Mouse (Mus musculus) forelimb bud, embryonic 11.5 days (tissue): ENCODE results near the gene Ddx58.

Source experiments
- DNase-seq: peaks from one replicate; pipeline ENCODE4 v3.0.0-alpha.2; 2012; ENCODE audit warnings: low read depth, low spot score

Ddx58 gene

DNA sequence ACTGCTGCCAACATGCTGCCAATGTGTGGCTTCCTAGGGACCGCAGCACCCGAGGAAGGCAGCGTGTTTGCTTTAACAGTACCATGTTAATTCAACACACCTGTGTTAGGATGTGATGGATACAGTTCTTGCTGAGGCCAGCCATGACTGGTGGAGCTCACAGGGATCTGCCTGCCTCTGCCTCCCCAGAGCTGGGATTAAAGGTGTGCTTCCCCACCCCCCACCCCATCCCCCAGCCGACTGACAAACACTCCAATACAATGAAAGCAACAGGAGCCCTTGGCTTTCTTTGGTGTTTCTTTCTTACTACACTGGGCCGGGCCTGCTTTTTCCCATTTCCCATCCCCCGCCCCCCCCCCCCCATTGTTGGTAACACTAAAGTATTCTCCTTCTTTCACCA, 5.4 kb downstream of the Ddx58 start:
- no peak for DNase-seq

GRCm38 (mm10) chr4:40233062-40233664, 6.5 kb downstream of the Ddx58 start:
- DNase-seq = no peak

DNA sequence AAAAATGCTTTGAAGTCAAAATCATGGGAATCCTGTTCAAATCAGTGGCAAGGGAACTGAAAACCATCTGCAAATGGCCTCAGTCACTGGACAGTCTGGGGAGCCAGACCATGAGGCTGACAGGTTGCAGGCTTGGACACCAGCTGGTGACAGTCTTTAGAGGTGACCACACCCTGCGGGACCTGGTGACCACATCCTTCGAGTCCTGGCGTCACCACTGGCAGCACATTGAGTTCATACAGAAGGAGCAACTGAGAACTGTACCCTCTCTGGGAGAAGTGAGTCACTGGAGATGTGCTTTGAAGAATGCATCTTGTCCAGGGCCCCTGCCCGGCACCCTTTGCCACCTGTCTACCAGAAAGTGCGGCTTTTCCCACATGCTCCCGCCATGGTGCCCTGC, 9.9 kb downstream of the Ddx58 start:
- no peak for DNase-seq

- DNase-seq = no peak
Observed at GRCm38 (mm10) chr4:40227886-40228285, 11.7 kb downstream of the Ddx58 start.

- DNase-seq = no peak
Observed at GRCm38 (mm10) chr4:40227131-40227530, 12.5 kb downstream of the Ddx58 start.

- no peak for DNase-seq
Observed at GRCm38 (mm10) chr4:40226095-40226494, 13.5 kb downstream of the Ddx58 start.

GRCm38 (mm10) chr4:40221876-40222585, 17.6 kb downstream of the Ddx58 start:
- DNase-seq = no peak

- DNase-seq = no peak
Observed at GRCm38 (mm10) chr4:40221004-40221760, 18.4 kb downstream of the Ddx58 start.

DNA sequence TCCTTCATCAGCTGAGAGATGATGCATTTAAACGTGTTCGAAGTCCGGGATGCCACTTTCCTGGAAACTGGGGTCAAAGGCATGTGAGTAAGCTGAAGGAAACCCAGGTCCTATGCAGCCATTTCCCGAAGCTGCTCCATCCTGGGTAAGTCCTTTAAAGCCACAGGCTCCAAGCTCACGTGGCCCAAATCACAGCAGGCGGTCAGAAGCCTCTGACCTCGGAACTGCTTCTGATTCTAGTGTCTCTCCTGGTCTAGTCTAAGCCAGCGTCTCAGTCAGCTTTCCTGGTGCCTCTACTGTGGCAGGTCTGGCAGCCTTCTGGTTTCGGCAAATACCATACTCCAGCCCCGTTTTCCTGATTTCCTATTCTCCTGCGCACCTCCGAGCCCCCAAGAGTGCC, 19.2 kb downstream of the Ddx58 start:
- DNase-seq = no peak

GRCm38 (mm10) chr4:40218382-40218781, 21.2 kb downstream of the Ddx58 start:
- DNase-seq = peak; percentile 33

- no peak for DNase-seq
Observed at GRCm38 (mm10) chr4:40217910-40218309, 21.7 kb downstream of the Ddx58 start.

DNA sequence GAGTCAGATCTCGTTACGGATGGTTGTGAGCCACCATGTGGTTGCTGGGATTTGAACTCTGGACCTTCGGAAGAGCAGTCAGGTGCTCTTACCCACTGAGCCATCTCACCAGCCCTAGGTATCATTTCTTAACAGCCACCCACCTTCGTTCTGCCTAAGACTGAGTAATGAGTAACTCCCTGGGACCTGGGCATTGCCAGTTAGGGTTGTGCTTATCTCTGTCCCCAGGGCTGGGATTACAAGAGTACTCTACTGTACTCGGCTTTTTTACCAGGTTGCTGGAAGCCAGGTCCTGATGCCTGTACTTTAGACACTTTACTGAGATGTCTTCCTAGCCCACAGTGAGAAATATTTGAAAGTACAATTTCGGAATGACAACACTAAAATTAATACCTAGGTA, 27.5 kb downstream of the Ddx58 start:
- DNase-seq = no peak

DNA sequence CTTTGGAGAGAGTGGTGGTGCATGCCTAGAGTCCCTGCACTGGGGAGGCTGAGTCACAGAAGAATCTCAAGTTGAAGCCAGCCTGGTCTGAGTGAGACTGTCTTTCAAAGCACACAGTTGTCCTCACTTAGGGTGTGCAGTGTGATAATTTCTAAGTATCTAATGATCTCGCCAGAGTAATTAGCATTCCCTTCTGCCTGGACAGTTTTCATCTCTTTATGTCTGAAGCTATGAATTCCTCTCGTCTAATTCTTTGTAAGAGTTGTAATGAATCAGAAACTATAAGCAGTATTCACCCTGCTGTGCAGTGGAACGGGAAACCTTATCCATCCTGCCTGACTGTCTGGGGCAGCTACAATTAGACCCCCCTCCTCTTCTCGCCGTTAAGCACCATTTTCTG, 31.9 kb downstream of the Ddx58 start:
- DNase-seq = no peak

GRCm38 (mm10) chr4:40205231-40205903, 34.3 kb downstream of the Ddx58 start:
- DNase-seq = no peak

DNA sequence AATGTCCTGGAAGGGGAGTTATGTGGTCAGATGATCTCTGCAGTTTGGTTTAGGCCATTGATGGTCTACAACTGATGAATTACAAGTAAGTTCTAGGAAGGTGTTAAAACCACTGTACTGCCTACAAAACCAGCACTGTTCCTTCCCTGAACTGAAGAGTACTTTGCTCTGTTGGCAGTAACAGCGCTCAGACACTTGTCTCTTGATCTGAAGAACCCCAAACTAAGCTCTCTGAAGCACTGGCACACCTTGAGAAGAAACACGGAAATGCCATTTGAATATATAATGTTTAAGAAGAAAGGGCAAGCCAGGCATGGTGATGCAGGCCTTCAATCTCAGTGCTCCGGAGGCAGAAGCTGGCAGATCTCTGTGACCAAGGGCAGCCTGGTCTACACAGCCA, 35.3 kb downstream of the Ddx58 start:
- DNase-seq = no peak

DNA sequence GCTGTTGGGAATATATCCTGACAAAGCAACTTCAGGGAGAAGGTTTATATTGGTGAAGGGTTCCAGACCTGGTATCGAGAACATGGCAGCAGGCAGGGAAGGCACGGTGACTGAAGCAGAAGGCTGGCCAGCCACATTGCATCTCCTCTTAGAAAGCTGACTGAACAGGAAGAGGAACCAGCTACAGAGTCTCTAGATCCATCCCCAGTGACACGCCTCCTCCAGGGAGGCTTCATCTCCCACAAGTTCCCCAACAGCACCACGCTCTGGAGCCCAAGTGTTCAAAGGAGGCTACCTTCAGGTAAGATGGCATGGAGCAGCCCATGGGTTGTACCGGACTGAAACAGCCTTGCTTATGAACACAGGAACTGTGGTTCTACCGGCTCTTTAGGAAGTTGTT, 37.4 kb downstream of the Ddx58 start:
- no peak for DNase-seq

DNA sequence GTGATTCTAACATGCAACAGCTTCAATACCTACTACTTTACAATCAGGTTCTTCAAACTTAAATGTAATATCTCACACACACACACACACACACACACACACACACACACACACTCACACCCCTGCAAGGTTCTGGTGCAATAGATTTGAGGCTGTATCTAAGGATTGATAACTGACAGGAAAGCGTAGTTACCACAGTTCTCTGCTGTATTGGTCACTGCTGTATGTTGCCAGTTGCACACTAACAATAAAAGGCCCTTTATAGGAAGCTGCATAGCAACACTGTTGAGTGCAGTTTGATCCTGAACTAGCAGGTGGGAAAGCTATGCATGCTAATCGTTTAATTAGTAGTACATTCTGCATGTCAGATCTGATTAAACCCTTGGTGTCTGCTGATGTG, 44.3 kb downstream of the Ddx58 start:
- no peak for DNase-seq

GRCm38 (mm10) chr4:40193461-40193860, 46.2 kb downstream of the Ddx58 start:
- no peak for DNase-seq

GRCm38 (mm10) chr4:40192246-40192645, 47.4 kb downstream of the Ddx58 start:
- DNase-seq = no peak

GRCm38 (mm10) chr4:40187956-40188355, 51.7 kb downstream of the Ddx58 start:
- DNase-seq = no peak

- DNase-seq = no peak
Observed at GRCm38 (mm10) chr4:40184470-40184869, 55.2 kb downstream of the Ddx58 start.

DNA sequence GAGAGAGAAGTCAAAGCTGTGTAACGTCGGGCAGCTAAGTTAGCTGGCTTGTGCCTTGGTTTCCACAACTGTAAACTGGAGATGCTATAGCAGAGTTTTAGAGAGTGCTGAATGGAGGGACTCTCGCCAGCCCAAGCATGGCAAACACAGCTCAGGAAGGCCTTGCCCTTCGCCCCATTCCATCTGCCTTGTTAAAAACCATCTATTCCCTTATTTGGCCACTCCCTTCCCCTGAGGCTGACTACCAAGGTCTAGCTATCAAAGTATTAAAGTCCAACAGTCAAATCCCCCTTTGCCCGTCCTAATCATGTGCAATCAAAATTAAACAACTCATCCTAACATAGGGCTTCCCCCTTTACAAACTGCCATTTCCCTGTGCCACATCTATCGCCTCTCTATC, 55.8 kb downstream of the Ddx58 start:
- DNase-seq = no peak
